Mouse (Mus musculus): ENCODE results near the gene Sco2. TPM values are rescaled to one million over a fixed set of nuclear protein-coding genes. Genes with fewer than 3 reads are reported as not detected.
A peak's percentile ranks its signal among the peaks of the same experiment; 100 is the strongest.

Sco2 gene
- polyA plus RNA-seq, 1 experiment from 2014 or later, result 5.3 TPM

DNA sequence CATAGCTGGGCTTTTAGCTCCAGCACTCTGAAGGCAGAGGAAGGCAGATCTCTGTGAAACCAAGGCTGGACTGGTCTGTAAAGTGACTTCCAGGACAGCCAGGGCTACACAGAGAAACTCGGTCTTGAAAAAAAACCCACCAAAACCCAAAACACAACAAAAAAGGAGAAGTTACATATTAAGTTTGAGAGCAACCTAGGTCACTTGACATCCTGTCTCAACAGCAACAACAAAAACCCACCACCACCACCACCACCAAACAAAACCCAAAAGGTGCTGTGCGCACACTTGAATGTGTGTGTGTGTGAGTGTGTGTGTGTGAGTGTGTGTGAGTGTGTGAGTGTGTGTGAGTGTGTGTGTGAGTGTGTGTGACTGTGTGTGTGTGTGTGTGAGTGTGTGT is 34.0 kb downstream of the Sco2 start:
- Histone ChIP-seq H3K4me1 (no peaks in the 10 kb centered on the region), H3K9me3 (no peaks in the 10 kb centered on the region), H3K36me3 (replicated peaks) (no peaks in the 10 kb centered on the region), H3K4me3 (no peak overlapping the region), H3K27me3 (replicated peaks; ENCODE audit: low read depth, poor library complexity, severe bottlenecking) (no peaks in the 10 kb centered on the region), H3K27ac (replicated peaks) (no peak overlapping the region)
- 88% methylated on average over 2 of the region's 2 CpGs for WGBS
- DNase-seq (ENCODE audit: low spot score), result no peak

DNA sequence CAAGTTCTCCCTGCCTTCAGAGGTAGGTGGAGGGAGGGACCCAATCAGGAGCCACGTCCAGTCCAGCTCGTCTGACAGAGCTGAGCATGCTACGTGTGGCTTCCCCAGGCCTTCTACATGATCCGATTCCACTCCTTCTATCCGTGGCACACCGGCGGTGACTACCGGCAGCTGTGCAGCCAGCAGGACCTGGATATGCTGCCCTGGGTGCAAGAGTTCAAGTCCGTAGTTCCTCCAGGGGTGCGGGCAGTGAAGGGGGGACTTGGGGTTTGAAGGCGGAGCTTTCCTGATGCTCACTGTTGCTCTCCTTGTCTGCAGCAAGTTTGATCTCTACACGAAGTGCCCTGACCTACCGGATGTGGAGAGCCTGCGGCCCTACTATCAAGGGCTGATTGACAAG is 37.2 kb downstream of the Sco2 start:
- no peak for DNase-seq (ENCODE audit: low spot score)
- Histone ChIP-seq H3K27me3 (replicated peaks; ENCODE audit: low read depth, poor library complexity, severe bottlenecking) (no peaks in the 10 kb centered on the region), H3K9me3 (no peaks in the 10 kb centered on the region), H3K4me3 (no peak overlapping the region), H3K27ac (replicated peaks) (no peak overlapping the region), H3K36me3 (replicated peaks) (no peaks in the 10 kb centered on the region), H3K4me1 (no peaks in the 10 kb centered on the region)
- WGBS, result 87% methylated on average over 14 of the region's 14 CpGs

DNA sequence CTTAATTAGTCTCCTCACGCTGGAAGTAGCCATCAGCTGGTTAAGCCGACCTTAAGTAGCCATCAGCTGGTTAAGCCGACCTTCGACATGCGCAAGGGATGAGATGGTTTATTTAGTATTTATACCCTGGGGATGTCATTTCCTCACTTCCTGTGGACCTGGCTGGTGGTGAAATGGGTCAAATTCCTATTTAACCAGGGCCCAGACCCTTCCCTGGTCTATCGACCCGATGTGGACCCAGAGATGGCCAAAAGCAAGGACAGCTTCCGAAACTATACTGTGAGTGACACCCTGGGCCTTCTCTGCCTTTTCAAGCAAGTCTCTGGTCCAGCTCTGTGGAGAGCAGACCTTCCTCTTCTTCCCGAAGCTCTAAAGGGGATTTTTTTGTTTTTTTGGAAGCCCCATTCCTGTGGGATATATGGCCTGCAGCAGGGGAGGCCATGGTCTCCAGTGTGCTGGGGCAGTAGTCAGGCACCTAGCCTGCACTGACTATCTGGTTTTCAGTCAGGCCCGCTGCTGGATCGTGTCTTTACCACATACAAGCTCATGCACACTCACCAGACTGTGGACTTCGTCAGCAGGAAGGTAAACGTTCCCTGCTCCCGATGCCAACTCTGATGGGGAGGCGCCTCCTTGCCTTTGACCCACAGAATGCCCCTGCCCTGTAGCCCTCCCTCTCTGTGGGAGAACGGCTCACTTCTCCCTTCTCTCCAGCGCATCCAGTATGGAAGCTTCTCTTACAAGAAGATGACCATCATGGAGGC is 38.7 kb downstream of the Sco2 start:
- no peaks in the 10 kb centered on the region for H3K9me3 ChIP-seq
- H3K27ac ChIP-seq (replicated peaks), result no peak overlapping the region
- no peaks in the 10 kb centered on the region for H3K36me3 ChIP-seq (replicated peaks)
- WGBS, result 81% methylated on average over 17 of the region's 17 CpGs
- no peaks in the 10 kb centered on the region for H3K4me1 ChIP-seq
- no peak overlapping the region for H3K4me3 ChIP-seq
- H3K27me3 ChIP-seq (replicated peaks; ENCODE audit: low read depth, poor library complexity, severe bottlenecking), result no peaks in the 10 kb centered on the region
- DNase-seq (ENCODE audit: low spot score), result no peak

DNA sequence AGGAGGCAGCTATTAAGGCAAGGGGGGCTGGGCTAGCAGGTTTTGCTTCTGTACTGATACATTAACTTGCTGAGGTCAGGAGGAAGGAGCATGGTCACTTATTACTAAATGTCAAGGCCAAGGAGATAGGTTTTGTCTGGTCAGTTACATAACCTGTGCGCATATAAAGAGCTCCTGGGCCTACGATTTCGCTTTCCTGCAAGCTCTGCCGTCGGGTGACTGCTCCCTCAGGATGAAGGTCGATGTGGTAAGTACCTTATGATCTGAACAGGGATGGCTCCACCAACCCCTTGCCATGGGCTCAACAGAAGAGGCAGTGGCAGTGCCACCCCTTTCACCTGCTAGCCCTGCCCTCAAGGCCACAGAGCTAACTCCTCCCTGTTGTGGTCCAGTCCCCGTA is 39.4 kb downstream of the Sco2 start, which contains the start of gene Miox:
Miox (plus strand) TSS at position 128 of the 400 bp plus-strand sequence.
- Histone ChIP-seq H3K36me3 (replicated peaks) (no peaks in the 10 kb centered on the region), H3K27me3 (replicated peaks; ENCODE audit: low read depth, poor library complexity, severe bottlenecking) (no peaks in the 10 kb centered on the region), H3K9me3 (no peaks in the 10 kb centered on the region), H3K4me1 (no peaks in the 10 kb centered on the region), H3K27ac (replicated peaks) (no peak within 1 kb of the TSS), H3K4me3 (no peak within 1 kb of the TSS)
- WGBS, result 89% methylated on average over 7 of the region's 7 CpGs
- DNase-seq (ENCODE audit: low spot score), result no peak

DNA sequence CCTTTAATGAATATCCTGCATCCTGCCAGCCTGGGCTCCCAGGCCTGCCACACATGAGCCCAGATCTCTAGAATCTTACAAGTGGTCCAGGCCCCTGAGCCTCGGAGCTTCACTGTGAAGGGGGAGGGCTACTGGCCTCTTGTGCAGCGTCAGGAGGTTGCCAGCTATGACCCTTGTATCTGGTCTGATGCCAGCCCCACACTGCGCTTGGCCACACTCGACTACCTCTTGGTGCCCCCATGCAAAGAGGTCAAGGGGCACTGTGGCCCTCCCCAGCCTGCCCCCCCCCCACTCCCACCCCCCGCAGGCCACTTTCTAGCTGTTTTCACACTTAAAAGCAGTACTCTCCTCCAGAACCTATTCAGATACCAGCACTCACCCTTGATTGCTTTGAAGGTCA is 47.2 kb downstream of the Sco2 start:
- Histone ChIP-seq H3K36me3 (replicated peaks) (no peaks in the 10 kb centered on the region), H3K9me3 (no peaks in the 10 kb centered on the region), H3K4me1 (peaks cover 9% of the 10 kb centered on the region), H3K27ac (replicated peaks) (no peak overlapping the region), H3K4me3 (no peak overlapping the region), H3K27me3 (replicated peaks; ENCODE audit: low read depth, poor library complexity, severe bottlenecking) (peaks cover 28% of the 10 kb centered on the region)
- WGBS, result 69% methylated on average over 5 of the region's 5 CpGs
- DNase-seq (ENCODE audit: low spot score), result no peak

DNA sequence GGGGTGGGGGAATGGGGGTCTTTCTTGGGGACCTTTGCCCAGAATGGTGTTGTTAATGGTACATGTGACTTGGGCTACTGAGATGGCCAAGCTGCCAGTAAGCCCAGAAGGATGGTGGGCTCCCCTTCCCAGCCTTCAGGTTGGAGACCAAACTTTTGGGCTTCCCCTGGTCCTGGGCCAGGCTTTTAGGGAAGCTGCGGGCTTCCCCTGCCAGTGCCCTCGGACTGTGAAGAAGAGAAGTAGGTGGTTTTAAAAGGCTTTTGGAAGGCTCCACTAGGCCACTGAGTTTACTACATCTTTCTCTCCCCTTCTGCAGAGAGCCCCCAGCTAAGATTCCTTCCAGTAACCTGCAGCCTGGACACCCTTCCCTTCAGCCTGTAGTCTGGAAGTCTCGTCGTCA is 50.0 kb downstream of the Sco2 start:
- Histone ChIP-seq H3K27ac (replicated peaks) (no peak overlapping the region), H3K27me3 (replicated peaks; ENCODE audit: low read depth, poor library complexity, severe bottlenecking) (peaks cover 36% of the 10 kb centered on the region), H3K4me3 (no peak overlapping the region), H3K36me3 (replicated peaks) (no peaks in the 10 kb centered on the region), H3K4me1 (peaks cover 9% of the 10 kb centered on the region), H3K9me3 (no peaks in the 10 kb centered on the region)
- 87% methylated on average over 4 of the region's 4 CpGs for WGBS
- DNase-seq (ENCODE audit: low spot score), result no peak

DNA sequence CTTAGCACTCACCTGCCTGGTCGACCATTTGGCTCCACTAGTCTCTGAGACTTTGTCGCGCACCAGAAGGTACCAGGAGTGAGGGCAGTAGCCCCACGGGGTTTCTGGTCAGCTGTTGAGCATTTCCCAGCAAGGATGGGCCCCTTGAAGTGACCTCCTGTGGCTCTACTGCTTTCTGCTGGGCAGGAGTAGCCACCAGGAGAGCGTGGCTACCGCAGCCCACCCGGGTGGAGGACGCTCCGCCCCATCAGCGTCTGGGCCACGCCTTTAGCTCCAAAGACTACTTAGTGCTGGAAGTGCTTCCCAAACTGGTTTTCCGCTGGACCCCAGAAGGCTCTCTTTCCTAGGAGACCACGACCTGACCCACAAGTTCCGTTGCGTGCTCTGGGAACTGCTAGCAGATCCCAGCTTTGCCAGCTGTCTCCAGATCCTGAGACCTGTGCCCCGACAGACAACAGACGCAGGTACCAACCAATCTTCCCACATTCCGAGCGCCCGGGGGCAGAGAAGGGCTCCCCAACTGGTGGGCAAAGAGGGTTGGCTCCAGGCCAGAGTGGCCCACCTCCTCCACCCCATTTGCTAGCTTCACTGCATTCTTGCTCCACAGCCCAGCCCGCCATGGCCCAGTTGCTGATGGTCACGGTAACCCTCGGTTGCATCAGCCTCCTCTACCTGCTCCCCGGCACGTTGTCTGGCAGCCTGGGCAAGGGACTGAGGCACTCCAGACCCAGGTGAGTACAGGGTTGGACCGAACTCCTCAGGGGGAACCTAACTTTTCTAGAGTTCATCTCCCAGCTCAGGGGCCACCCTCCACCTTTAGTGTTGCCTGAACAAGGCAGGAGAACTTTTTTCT is 50.8 kb downstream of the Sco2 start, which contains the start of gene Adm2:
Adm2 (plus strand) TSS at position 51 of the 853 bp plus-strand sequence.
- peak; percentile 28 for DNase-seq (ENCODE audit: low spot score)
- no peaks in the 10 kb centered on the region for H3K9me3 ChIP-seq
- no peaks in the 10 kb centered on the region for H3K36me3 ChIP-seq (replicated peaks)
- H3K27ac ChIP-seq (replicated peaks), result no peak within 1 kb of the TSS
- H3K4me1 ChIP-seq, result peaks cover 9% of the 10 kb centered on the region
- 6% methylated on average over 26 of the region's 26 CpGs for WGBS
- H3K27me3 ChIP-seq (replicated peaks; ENCODE audit: low read depth, poor library complexity, severe bottlenecking), result peaks cover 36% of the 10 kb centered on the region
- H3K4me3 ChIP-seq, result peak within 1 kb of the TSS; percentile 44

Other genes with a start within 250 kb of the Sco2 start
- gene Hdac10, start 245.1 kb downstream of the Sco2 start, polyA plus RNA-seq (2016; fragmentation: Nextera tagmentation; extraction: Ambion mirVana), result 15.9 and 16.1 TPM in 2 replicates
- 16.6 and 19.6 TPM in 2 replicates for gene Mapk12, start 233.1 kb downstream of the Sco2 start, polyA plus RNA-seq (2016; fragmentation: Nextera tagmentation; extraction: Ambion mirVana)
- 16.1 and 20.6 TPM in 2 replicates for gene Mapk11, start 224.2 kb downstream of the Sco2 start, polyA plus RNA-seq (2016; fragmentation: Nextera tagmentation; extraction: Ambion mirVana)
- 146 and 152 TPM in 2 replicates for gene Plxnb2, start 193.1 kb downstream of the Sco2 start, polyA plus RNA-seq (2016; fragmentation: Nextera tagmentation; extraction: Ambion mirVana)
- gene Dennd6b, start 177.3 kb downstream of the Sco2 start, polyA plus RNA-seq (2016; fragmentation: Nextera tagmentation; extraction: Ambion mirVana), result 26.1 and 29.1 TPM in 2 replicates
- 23.8 and 26.8 TPM in 2 replicates for gene Ppp6r2, start 162.3 kb downstream of the Sco2 start, polyA plus RNA-seq (2016; fragmentation: Nextera tagmentation; extraction: Ambion mirVana)
- 80.6 and 85.5 TPM in 2 replicates for gene Sbf1, start 58.5 kb downstream of the Sco2 start, polyA plus RNA-seq (2016; fragmentation: Nextera tagmentation; extraction: Ambion mirVana)
- 0.30 and 0.34 TPM in 2 replicates for gene Adm2, start 51.1 kb downstream of the Sco2 start, polyA plus RNA-seq (2016; fragmentation: Nextera tagmentation; extraction: Ambion mirVana)
- not detected in 2 replicates for gene Miox, start 39.4 kb downstream of the Sco2 start, polyA plus RNA-seq (2016; fragmentation: Nextera tagmentation; extraction: Ambion mirVana)
- 49.1 and 52.2 TPM in 2 replicates for gene Lmf2, start 18.2 kb downstream of the Sco2 start, polyA plus RNA-seq (2016; fragmentation: Nextera tagmentation; extraction: Ambion mirVana)
- gene Ncaph2, start 18.1 kb downstream of the Sco2 start, polyA plus RNA-seq (2016; fragmentation: Nextera tagmentation; extraction: Ambion mirVana), result 180 and 188 TPM in 2 replicates
- gene Tymp, start 3.2 kb upstream of the Sco2 start, polyA plus RNA-seq (2016; fragmentation: Nextera tagmentation; extraction: Ambion mirVana), result 0.98 and 1.5 TPM in 2 replicates
- 0.40 and 0.57 TPM in 2 replicates for gene Odf3b, start 5.4 kb upstream of the Sco2 start, polyA plus RNA-seq (2016; fragmentation: Nextera tagmentation; extraction: Ambion mirVana)
- gene Klhdc7b, start 11.1 kb upstream of the Sco2 start, polyA plus RNA-seq (2016; fragmentation: Nextera tagmentation; extraction: Ambion mirVana), result not detected in 2 replicates
- not detected in 2 replicates for gene Syce3, start 36.7 kb upstream of the Sco2 start, polyA plus RNA-seq (2016; fragmentation: Nextera tagmentation; extraction: Ambion mirVana)
- 0.66 and 1.1 TPM in 2 replicates for gene Cpt1b, start 52.0 kb upstream of the Sco2 start, polyA plus RNA-seq (2016; fragmentation: Nextera tagmentation; extraction: Ambion mirVana)
- gene C730034F03Rik, start 55.7 kb upstream of the Sco2 start, polyA plus RNA-seq (2016; fragmentation: Nextera tagmentation; extraction: Ambion mirVana), result 4.2 and 4.4 TPM in 2 replicates
- gene Gm44502, start 55.9 kb upstream of the Sco2 start, polyA plus RNA-seq (2016; fragmentation: Nextera tagmentation; extraction: Ambion mirVana), result not detected in 2 replicates
- gene Chkb, start 56.1 kb upstream of the Sco2 start, polyA plus RNA-seq (2016; fragmentation: Nextera tagmentation; extraction: Ambion mirVana), result 42.5 and 43.5 TPM in 2 replicates
- 9.2 and 9.7 TPM in 2 replicates for gene Mapk8ip2, start 80.1 kb upstream of the Sco2 start, polyA plus RNA-seq (2016; fragmentation: Nextera tagmentation; extraction: Ambion mirVana)
- 11.2 and 11.5 TPM in 2 replicates for gene Arsa, start 103.6 kb upstream of the Sco2 start, polyA plus RNA-seq (2016; fragmentation: Nextera tagmentation; extraction: Ambion mirVana)
- gene Shank3, start 125.8 kb upstream of the Sco2 start, polyA plus RNA-seq (2016; fragmentation: Nextera tagmentation; extraction: Ambion mirVana), result 1.3 and 2.4 TPM in 2 replicates
- gene Acr, start 194.5 kb upstream of the Sco2 start, polyA plus RNA-seq (2016; fragmentation: Nextera tagmentation; extraction: Ambion mirVana), result 0.18 TPM in 1 of 2 replicates, not detected in the other
- gene Rabl2, start 218.1 kb upstream of the Sco2 start, polyA plus RNA-seq (2016; fragmentation: Nextera tagmentation; extraction: Ambion mirVana), result 70.3 and 74.6 TPM in 2 replicates